Mouse (Mus musculus): ENCODE measurements around the gene Gpr19.

DNA sequence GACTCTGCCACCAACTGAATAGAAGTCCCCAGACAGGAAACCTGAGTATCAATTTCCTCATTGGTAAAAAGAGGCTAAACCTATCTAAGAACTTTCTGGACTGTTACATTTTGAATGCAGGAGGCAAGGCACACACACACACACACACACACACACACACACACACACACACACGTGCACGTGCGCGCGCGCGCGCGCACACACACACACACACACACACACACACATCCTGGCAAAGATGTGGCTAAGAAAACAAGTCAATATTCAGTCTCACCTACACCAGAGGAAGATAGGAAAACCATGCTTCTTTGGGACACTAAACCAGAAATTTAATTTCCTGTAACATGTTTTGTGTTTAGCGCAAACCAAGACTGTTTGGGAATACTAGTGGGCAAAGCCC, 20.4 kb upstream of the Gpr19 start:
- no peak for TF ChIP-seq CTCF (IDR thresholded peaks at IDR 0.05; ENCODE audit: low read depth)
- no peak for TF ChIP-seq EP300 (IDR thresholded peaks at IDR 0.05; ENCODE audit: low read depth)

Measured in heart, postnatal 0 days (tissue).